Mouse (Mus musculus): ENCODE data around the gene Mapkapk3.

The Mapkapk3 gene

DNA sequence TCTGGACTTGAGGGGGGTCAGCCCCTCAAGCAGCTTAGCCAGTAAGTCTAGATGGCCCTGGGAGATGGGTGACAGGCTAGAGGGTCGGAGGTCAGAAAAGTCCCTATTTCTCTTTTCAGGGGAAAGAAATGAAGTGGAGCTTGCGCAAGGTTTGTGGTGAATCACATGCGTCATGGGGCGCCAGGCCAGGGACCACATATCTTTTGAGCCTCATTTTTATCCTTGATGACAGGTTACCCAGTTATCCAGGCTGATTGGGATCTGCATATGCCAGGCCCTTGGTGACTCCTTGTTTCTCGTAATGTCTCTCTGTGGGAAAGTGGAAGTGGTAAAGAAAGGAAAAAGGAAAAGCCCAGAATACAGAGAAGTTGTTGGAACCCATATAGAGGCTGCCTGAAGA lies 25.8 kb downstream of the Mapkapk3 start:
- no peak for DNase-seq (ENCODE audit: low spot score)

DNA sequence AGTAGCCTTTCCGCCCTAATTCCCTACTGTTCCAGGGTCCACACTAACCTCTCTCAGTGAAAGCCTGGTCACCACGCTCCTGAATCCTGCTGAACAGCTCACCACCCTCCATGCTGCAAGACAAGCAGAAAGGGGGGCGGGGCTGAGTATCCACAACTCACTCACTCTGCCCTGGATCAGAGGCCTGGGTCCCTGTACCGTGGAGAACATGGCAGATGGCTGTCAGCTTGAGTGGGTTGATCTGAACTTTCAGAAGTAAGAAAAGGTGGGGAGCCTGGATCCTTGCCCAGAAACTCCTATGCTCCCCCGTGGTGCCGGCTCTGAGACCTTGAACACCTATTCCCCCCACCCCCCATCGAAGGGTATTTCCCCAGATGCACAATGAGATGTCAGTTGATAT lies 27.3 kb downstream of the Mapkapk3 start:
- no peak for DNase-seq (ENCODE audit: low spot score)

GRCm38 (mm10) chr9:107261792-107262191 lies 27.9 kb downstream of the Mapkapk3 start:
- DNase-seq (ENCODE audit: low spot score) = no peak

DNA sequence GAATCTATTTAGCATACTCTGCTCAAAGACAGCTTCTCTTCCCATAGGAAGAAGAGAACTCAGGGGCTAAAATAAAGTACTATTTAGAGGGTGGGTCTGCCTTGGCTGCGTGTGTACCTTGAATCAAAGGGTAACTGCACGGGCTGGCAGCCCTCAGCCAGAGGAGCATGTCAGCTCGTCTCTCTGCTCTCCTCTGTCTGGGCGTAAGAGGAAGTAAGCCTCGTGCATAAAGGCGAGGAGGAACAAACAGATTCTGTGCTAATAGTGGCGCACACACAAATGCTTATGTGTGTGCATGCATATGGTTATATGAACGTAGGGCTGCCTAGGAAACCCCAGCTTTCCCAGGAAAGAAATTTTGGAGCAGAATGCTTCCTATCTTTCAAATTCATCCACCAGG lies 28.8 kb downstream of the Mapkapk3 start:
- no peak for DNase-seq (ENCODE audit: low spot score)

GRCm38 (mm10) chr9:107260429-107260828 lies 29.2 kb downstream of the Mapkapk3 start:
- no peak for DNase-seq (ENCODE audit: low spot score)

DNA sequence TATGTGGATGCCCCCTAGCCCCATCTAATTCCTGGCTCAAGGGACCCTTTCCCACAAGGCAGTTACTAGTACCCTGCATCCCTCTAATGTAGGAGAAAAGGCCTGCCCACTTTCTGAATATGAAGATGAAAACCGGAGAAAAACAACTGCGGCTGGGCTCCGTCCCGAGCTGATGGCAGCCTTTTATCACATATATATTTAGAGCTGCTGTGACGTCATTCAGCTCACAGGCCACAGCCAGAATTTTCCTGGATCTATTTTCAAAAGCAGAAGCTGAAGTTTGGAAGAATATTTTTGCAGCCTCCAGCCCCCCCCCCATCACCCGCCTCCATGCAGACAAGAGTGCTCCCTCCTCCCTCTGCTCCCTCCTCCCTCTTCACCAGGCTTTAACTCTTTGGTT lies 30.1 kb downstream of the Mapkapk3 start:
- peak; percentile 76 for DNase-seq (ENCODE audit: low spot score)

- DNase-seq (ENCODE audit: low spot score) = no peak
These were observed 34.1 kb downstream of the Mapkapk3 start for GRCm38 (mm10) chr9:107255596-107255995.

GRCm38 (mm10) chr9:107254925-107255324 lies 34.8 kb downstream of the Mapkapk3 start:
- DNase-seq (ENCODE audit: low spot score) = no peak

GRCm38 (mm10) chr9:107254476-107254875 lies 35.2 kb downstream of the Mapkapk3 start:
- peak; percentile 82 for DNase-seq (ENCODE audit: low spot score)

DNA sequence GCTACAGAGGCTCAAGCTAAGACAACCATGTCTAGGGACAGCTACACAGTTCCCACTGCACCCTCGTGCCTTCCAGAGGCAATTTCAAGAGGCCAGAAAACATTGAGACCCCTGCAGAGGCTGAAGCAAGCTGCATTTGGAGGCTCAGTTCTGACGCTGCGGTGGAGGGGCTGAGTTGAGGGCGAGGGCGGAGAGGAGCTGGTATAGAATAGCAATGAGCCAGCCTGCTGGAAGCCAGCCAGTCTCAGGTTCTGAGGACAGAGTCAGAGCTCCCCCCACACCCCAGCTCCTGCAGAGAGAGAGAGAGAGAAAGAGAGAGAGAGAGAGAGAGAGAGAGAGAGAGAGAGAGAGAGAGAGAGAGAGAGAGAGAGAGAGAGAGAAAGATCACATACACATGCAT lies 37.5 kb downstream of the Mapkapk3 start:
- DNase-seq (ENCODE audit: low spot score) = peak; percentile 53

- DNase-seq (ENCODE audit: low spot score) = no peak
These were observed 39.0 kb downstream of the Mapkapk3 start for GRCm38 (mm10) chr9:107250416-107251337.

- no peak for DNase-seq (ENCODE audit: low spot score)
These were observed 40.5 kb downstream of the Mapkapk3 start for GRCm38 (mm10) chr9:107249154-107249553.

DNA sequence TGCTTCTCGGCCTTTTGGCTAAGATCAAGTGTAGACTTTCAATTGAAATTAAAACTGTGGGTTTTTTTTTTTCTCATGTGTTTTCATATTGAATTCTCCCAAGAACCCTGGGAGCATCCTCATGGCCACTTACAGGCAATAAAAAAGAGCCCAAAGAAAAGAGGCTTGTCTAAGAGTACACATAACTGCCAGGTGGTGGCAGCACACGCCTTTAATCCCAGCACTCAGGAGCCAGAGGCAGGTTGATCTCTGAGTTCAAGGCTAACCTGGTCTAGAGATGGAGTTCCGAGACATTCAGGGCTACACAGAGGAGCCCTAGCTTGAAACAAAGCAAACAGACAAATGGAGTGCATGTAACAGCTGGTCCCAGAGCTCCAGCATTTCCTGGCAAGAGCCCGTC lies 43.5 kb downstream of the Mapkapk3 start:
- DNase-seq (ENCODE audit: low spot score) = no peak

DNA sequence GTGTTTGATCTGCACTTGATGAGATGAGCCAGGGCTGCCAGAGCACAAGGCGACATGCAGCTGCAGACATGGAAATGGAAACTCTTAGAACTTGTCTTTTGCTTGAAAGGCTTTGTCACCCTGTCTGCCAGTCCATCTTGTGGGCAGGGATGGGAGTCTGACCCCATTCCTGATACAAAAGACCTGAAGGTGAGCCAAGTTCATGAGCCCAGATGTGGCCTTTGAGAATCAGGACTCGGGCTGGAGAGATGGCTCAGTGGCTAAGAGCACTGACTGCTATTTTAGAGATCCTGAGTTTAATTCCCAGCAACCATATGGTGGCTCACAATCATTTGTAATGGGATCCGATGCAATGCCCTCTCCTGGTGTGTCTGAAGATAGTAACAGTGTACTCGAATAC lies 44.4 kb downstream of the Mapkapk3 start:
- DNase-seq (ENCODE audit: low spot score) = no peak

- DNase-seq (ENCODE audit: low spot score) = no peak
These were observed 53.5 kb downstream of the Mapkapk3 start for GRCm38 (mm10) chr9:107236151-107236550.

GRCm38 (mm10) chr9:107235261-107235660 lies 54.4 kb downstream of the Mapkapk3 start:
- DNase-seq (ENCODE audit: low spot score) = no peak

DNA sequence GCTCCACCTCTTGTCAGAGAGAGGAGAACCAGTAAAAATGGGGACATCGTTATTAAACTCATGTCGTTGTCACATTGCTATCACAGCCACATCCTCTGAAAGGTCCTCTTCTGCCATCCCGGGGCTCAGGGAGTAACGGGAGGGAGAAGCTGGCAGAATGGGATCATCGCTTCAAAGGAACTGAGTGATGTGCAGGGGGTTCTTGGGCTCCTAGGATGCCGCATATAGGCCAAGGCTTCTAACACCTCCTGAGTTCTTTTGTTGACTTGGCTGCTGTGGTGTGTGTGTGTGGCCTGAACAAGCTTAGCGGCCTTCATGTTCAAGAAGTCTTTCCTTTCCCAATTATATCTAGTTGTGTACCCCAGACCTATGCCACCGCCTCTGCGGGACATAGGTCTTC lies 57.5 kb downstream of the Mapkapk3 start:
- DNase-seq (ENCODE audit: low spot score) = no peak

DNA sequence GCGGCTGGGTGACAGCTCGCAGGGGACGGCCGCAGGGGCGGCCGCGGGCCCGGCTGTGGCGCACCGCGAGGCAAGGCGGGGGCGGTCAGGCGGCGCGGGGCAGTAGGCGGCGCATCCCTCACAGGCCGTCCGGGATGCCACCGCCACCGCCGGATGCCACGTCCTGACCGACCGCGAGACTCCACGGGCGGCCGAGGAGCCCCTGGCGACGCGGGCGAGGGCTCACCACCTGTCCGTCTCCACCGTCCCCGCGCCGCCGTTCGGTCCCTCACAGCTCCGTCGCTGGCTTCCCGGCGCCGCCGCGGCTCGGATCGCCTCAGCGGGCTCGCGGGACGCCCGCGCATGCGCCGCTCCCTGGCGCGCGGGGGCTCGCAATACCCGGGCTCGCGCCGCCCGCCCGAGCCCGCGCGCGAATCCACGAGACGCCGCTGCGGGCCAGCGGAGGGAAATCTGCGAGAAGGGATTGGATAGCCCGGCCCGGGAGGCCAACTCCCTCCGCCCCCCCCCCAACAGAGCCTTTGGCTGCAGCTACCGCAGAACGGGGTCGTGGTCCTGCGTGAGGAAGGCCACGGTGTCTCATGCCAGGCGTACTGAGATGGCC lies 58.0 kb downstream of the Mapkapk3 start, which contains the start of gene Dock3:
Dock3 (minus strand) TSS at position 371 of the 601 bp plus-strand sequence.
- peak; percentile 75 for DNase-seq (ENCODE audit: low spot score)

- DNase-seq (ENCODE audit: low spot score) = peak; percentile 65
These were observed 58.6 kb downstream of the Mapkapk3 start for GRCm38 (mm10) chr9:107230991-107231538.

DNA sequence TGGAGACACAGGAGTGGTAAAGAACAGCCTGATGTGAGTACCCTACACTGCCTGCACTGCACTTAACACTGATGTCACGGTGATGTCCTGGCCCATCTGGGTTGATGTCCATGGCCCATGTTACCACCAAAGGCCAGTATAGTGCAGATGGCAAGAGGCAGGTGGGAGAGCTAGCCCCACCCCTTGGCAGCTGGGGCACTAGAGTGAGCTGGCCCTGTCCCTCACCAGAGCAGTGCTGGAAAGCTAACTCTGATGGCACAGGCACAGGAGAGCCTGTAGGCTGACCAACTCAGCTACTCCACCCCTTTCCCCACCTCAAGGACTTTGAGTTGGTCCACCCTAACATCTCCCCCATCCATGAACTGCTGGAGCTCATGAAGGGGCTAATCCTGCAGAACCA lies 65.1 kb downstream of the Mapkapk3 start:
- no peak for DNase-seq (ENCODE audit: low spot score)

Measured in layer of hippocampus, adult 11-12 months (tissue).